Mouse (Mus musculus): Measurements from ENCODE around the gene Slc3a1.

DNA sequence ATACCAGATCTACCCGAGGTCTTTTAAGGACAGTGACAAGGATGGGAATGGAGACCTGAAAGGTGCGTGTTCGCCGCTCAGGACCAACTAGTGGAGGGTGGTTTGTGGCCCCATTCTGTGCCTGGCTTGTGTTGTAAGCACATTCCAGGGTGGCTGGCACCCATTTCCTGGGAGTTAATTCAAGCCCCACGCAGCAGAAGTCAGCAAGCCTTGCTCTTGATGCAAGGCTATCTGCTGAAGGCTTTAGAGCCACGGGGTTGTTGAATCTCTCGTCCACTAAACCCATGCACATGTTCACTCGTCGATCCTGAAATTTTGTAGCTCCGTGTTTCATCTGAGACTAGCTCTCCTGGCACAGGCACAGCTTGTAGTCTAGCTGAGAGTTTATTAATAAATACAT lies 621 bp downstream of the Slc3a1 start:
- TF ChIP-seq CTCF (IDR thresholded peaks at IDR 0.05) (no peak), EP300 (IDR thresholded peaks at IDR 0.05) (no peak)
